Mouse (Mus musculus) bone marrow, adult 2 months (tissue): ENCODE data around the gene Epha3. TPM values are rescaled to one million over a fixed set of nuclear protein-coding genes. Genes with fewer than 3 reads are reported as not detected.

Experiments
- H3K27ac ChIP-seq: fragments of 200-500 bp; 2 replicates; pipeline ENCODE4 v1.5.1; 2012; ENCODE audit warnings: low read depth, mild to moderate bottlenecking, control low read depth, inconsistent platforms, low read length; ENCODE audit not compliant: control insufficient read depth, poor library complexity, insufficient read depth
- H3K4me1 ChIP-seq: fragments of 200-500 bp; 2 replicates; pipeline ENCODE4 v1.6.1; 2011; ENCODE audit warnings: low read length; ENCODE audit not compliant: control insufficient read depth, insufficient read depth
- H3K4me3 ChIP-seq: fragments of 200-500 bp; replicated peaks from 2 replicates; pipeline ENCODE3; 2011; ENCODE audit warnings: mild to moderate bottlenecking, low read depth, low read length, control low read depth; ENCODE audit not compliant: control insufficient read depth
- CTCF ChIP-seq: fragments of 200-500 bp; IDR thresholded peaks from 2 replicates; pipeline ENCODE4 v1.5.1; 2011; ENCODE audit warnings: low read length, control low read depth; ENCODE audit not compliant: control insufficient read depth, insufficient read depth
- POLR2A ChIP-seq: fragments of 200-500 bp; IDR thresholded peaks from 2 replicates; pipeline ENCODE4 v1.6.1; 2011; ENCODE audit warnings: low read depth, mild to moderate bottlenecking, control low read depth, low read length, borderline replicate concordance; ENCODE audit not compliant: control insufficient read depth
- WGBS: fragments of 180-500 bp; shearing (Covaris S2); methylation state at CpG from one replicate; pipeline ENCODE4 v1.1.7; 2018; 5-methylcytosine and 5-hydroxymethylcytosine counted together
- polyA plus RNA-seq: library from polyadenylated mRNA; stranded (reverse); fragments of >200 nt; gene quantifications from 2 replicates; pipeline ENCODE4 v1.2.4, GENCODE M21; 2011; ENCODE audit warnings: low replicate concordance; ENCODE audit not compliant: missing spikeins, insufficient read depth, insufficient read length

The Epha3 gene
- polyA plus RNA-seq, 1 experiment, result 0.45 TPM

GRCm38 (mm10) chr16:63801436-63801835 is 62.5 kb downstream of the Epha3 start:
- WGBS, result 87% methylated on average over 3 of the region's 3 CpGs
- Histone ChIP-seq H3K4me1 (no peaks in the 10 kb centered on the region), H3K27ac (no peak overlapping the region), H3K4me3 (no peak overlapping the region)
- TF ChIP-seq CTCF (no peak), POLR2A (no peak)

GRCm38 (mm10) chr16:63798341-63798740 is 65.6 kb downstream of the Epha3 start:
- Histone ChIP-seq H3K4me3 (no peak overlapping the region), H3K27ac (no peak overlapping the region), H3K4me1 (no peaks in the 10 kb centered on the region)
- TF ChIP-seq POLR2A (no peak), CTCF (no peak)
- WGBS, result 81% methylated on average over 2 of the region's 2 CpGs

DNA sequence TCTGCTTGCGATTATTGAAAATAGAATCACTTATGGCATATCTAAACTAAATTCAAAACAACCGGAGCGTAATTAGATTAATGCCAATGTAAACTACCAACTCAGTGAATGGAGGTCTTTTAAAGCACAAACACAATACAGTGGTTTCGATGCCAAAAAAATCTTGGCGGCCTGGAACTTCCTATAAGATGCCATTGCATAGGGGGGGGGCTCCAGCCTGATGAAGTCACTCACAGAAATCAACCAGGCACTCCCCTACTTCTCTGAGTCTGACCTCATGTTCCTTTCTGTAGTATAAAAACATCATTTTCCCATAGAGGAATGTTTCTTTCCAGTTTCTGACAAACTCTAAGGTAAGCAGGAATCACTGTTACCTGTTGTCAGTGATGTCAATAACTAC is 69.7 kb downstream of the Epha3 start:
- TF ChIP-seq POLR2A (no peak), CTCF (no peak)
- H3K4me1 ChIP-seq, result no peaks in the 10 kb centered on the region
- WGBS, result 79% methylated on average over 5 of the region's 5 CpGs
- no peak overlapping the region for H3K27ac ChIP-seq
- no peak overlapping the region for H3K4me3 ChIP-seq

DNA sequence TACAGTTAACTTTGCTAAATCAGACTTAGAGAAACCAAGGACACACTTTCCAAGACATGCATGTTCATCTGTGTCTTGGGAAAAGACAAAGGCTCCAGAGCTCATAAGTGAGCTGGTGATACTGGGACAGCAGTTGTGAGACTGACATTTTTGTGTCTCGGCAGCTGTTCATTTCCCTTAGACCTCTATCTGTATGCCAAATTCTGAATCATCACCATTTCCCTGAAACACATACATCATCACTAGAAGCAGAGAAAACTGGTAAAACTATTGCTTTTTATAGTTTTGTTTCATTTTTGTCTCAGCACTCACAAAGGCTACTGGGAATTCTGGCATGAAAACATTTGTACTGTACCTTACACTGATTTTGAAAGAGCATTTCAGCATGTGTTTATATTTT is 70.2 kb downstream of the Epha3 start:
- TF ChIP-seq POLR2A (no peak), CTCF (no peak)
- Histone ChIP-seq H3K4me3 (no peak overlapping the region), H3K4me1 (no peaks in the 10 kb centered on the region), H3K27ac (no peak overlapping the region)
- 97% methylated on average over 1 of the region's 1 CpGs for whole genome bisulfite sequencing

- WGBS, result 83% methylated on average over 2 of the region's 2 CpGs
- Histone ChIP-seq H3K27ac (no peak overlapping the region), H3K4me1 (no peaks in the 10 kb centered on the region), H3K4me3 (no peak overlapping the region)
- TF ChIP-seq CTCF (no peak), POLR2A (no peak)
These were observed 71.9 kb downstream of the Epha3 start for GRCm38 (mm10) chr16:63792084-63792483.

GRCm38 (mm10) chr16:63783544-63783943 is 80.4 kb downstream of the Epha3 start:
- TF ChIP-seq POLR2A (no peak), CTCF (no peak)
- no peaks in the 10 kb centered on the region for H3K4me1 ChIP-seq
- H3K4me3 ChIP-seq, result no peak overlapping the region
- no peak overlapping the region for H3K27ac ChIP-seq
- WGBS, result 74% methylated on average over 7 of the region's 7 CpGs

DNA sequence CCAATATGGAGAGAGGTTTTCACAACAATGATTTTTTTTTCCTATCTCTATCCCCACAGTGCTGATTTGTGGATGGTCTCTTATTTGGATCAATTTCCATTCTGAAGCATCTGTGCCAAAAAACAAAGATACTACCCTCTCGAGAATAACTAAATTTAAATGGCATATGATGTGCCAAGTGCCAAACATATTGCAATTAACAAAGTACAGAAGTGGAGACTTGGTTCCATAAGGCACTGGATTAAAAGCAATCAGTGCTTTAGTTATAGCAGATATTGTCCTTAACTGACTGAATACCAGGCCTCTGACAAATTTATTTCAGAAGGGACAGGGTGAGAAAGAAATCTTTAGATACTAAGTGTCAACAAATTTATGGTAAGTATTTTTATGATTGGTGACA is 81.9 kb downstream of the Epha3 start:
- Histone ChIP-seq H3K4me1 (no peaks in the 10 kb centered on the region), H3K4me3 (no peak overlapping the region), H3K27ac (no peak overlapping the region)
- TF ChIP-seq CTCF, result no peak
- no peak for TF ChIP-seq POLR2A
- WGBS, result 41% methylated on average over 1 of the region's 1 CpGs

DNA sequence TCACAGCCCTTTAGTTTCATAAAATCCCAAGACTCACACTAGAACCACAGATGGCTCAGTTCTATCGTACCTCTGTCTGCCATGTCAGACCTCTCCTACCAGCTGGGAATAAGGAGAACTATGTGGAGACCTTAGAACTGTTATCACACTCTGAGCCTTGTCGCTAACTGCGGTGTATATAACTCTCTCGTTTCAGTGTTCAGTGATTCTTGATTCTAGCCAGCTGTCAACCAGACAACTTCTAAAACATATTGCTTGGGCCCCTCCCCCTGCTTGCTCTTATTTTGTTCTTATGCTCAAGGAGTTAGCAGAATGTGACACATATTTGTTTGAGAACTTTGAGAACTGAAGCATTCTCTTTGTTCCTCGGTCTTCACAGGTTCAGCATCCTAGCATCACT is 83.8 kb downstream of the Epha3 start:
- no peak for TF ChIP-seq POLR2A
- Histone ChIP-seq H3K4me1 (no peaks in the 10 kb centered on the region), H3K4me3 (no peak overlapping the region), H3K27ac (no peak overlapping the region)
- WGBS, result 83% methylated on average over 5 of the region's 5 CpGs

DNA sequence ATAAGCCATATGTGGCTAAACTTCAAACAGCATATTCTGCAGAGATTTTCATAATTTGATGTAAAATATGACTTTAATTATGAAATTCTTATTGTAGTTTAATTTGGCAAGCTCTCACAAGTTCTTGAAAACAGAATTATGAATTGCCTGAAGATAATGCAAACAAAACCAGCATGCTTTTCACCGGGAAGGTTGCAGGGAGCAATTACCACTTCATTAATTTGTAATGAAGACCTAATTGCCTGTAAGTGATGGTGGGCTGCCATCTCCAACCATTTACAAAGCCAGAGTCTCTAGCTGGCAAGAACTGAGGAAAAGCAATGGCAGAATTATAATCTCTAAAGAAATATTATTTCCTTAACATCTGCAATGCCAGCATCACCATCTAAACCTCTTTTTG is 86.2 kb downstream of the Epha3 start:
- TF ChIP-seq POLR2A (no peak), CTCF (no peak)
- no peak overlapping the region for H3K27ac ChIP-seq
- H3K4me3 ChIP-seq, result no peak overlapping the region
- H3K4me1 ChIP-seq, result no peaks in the 10 kb centered on the region
- WGBS, result 72% methylated on average over 1 of the region's 1 CpGs

DNA sequence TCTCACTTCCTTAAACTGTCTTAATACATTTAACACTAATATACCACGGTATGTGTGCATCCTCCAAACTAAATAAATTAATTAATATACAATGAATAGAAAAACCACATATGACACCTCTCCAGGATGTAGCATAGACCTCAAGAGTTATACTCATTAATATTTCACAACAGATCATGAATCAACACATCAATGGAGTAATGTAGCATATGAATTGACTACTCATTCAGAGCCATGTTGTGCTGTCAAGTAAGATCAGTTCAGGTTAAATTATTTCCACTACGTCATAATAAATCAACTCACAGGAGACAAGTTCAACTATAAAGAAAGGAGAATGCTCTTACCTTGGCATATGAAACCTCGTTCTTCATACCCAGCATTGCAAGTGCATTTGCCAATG is 91.4 kb downstream of the Epha3 start:
- Histone ChIP-seq H3K27ac (no peak overlapping the region), H3K4me1 (no peaks in the 10 kb centered on the region), H3K4me3 (no peak overlapping the region)
- 79% methylated on average over 3 of the region's 3 CpGs for WGBS
- TF ChIP-seq POLR2A, result no peak
- no peak for TF ChIP-seq CTCF
